Mouse (Mus musculus) forebrain, embryonic 11.5 days (tissue): ENCODE results near the gene Hist1h2be. TPM values are rescaled to one million over a fixed set of nuclear protein-coding genes. Genes with fewer than 3 reads are reported as not detected.
A peak's percentile ranks its signal among the peaks of the same experiment; 100 is the strongest.

Source experiments
- ATAC-seq: fragments of 200-750 bp; cut with Nextera tagmentation; replicated peaks from 2 replicates; pipeline ENCODE4 v1.8.0; 2017; ENCODE audit warnings: moderate TSS enrichment; ENCODE audit not compliant: low FRiP score
- DNase-seq: peaks from one replicate; pipeline ENCODE4 v3.0.0-alpha.2; 2017; ENCODE audit warnings: low spot score
- H3K27ac ChIP-seq: fragments of 300-500 bp; sonication (generic); 2 replicates; pipeline ENCODE4 v1.5.1; 2014; ENCODE audit warnings: low read depth, low read length
- H3K27me3 ChIP-seq: fragments of 300-500 bp; sonication (generic); 2 replicates; pipeline ENCODE4 v1.6.1; 2014; ENCODE audit warnings: mild to moderate bottlenecking, low read length, mixed read lengths; ENCODE audit not compliant: control insufficient read depth, insufficient read depth
- H3K36me3 ChIP-seq: fragments of 300-500 bp; sonication (generic); 2 replicates; pipeline ENCODE4 v1.6.1; 2014; ENCODE audit warnings: mild to moderate bottlenecking, low read length, moderate library complexity, mixed read lengths; ENCODE audit not compliant: control insufficient read depth, insufficient read depth
- H3K4me1 ChIP-seq: fragments of 300-500 bp; sonication (generic); replicated peaks from 2 replicates; pipeline ENCODE4 v1.6.1; 2014; ENCODE audit warnings: low read length, mixed read lengths; ENCODE audit not compliant: control insufficient read depth, insufficient read depth
- H3K4me2 ChIP-seq: fragments of 300-500 bp; sonication (generic); 2 replicates; pipeline ENCODE4 v1.6.1; 2014; ENCODE audit warnings: low read depth, mild to moderate bottlenecking, low read length, moderate library complexity, mixed read lengths; ENCODE audit not compliant: severe bottlenecking
- H3K4me3 ChIP-seq: fragments of 300-500 bp; sonication (generic); 2 replicates; pipeline ENCODE4 v1.5.1; 2014; ENCODE audit warnings: low read depth, low read length
- H3K9ac ChIP-seq: fragments of 300-500 bp; sonication (generic); 2 replicates; pipeline ENCODE4 v1.6.1; 2014; ENCODE audit warnings: low read length
- H3K9me3 ChIP-seq: fragments of 300-500 bp; sonication (generic); 2 replicates; pipeline ENCODE4 v1.6.1; 2016; ENCODE audit warnings: low read length, mixed read lengths; ENCODE audit not compliant: control insufficient read depth
- WGBS: fragments of 180-500 bp; shearing (Covaris S2); extraction: QIAGEN DNeasy Blood & Tissue Kit; methylation state at CpG from one replicate; pipeline ENCODE4 v1.1.7; 2014; 5-methylcytosine and 5-hydroxymethylcytosine counted together
- polyA plus RNA-seq: library from polyadenylated mRNA; unstranded; fragments of >200 nt; fragmentation: Nextera tagmentation; extraction: Ambion mirVana; gene quantifications from 2 replicates; pipeline ENCODE4 v1.2.1, GENCODE M21; 2014

Hist1h2be gene
- polyA plus RNA-seq, 1 experiment from 2014 or later, result 4.0 TPM

DNA sequence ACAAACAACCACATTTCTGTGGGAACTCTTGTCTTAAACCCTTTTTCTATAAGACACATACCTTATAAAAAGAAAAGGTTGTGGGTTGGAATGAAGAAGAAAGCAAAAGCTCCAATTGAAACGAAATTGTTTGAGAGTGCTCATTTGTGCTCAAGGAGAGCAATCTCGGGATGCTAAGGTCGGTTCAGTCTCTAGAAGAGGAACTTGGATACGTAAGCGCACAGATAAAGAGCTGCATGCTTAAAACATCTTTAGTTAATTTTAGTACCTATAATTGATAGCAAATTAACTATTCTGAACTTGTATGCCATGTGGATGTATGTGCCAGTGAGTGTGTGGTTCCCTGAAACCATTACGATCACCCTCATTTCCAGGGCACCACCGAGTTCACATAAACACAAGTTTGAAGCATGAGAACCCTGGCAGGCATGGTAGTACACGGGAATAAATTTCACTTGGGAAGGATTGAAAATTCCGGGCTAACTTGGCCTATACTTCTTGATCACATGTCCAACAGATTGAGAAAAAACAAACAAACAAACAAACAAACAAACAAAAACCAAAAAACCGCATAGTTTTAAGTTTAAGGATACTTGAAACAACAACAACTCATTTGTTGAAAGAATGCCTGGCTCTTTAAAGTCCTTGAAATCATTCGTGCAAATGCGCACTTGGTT lies 730 bp downstream of the Hist1h2be start:
- H3K9me3 ChIP-seq, result no peaks in the 10 kb centered on the region
- no peaks in the 10 kb centered on the region for H3K27me3 ChIP-seq
- peak overlapping the region; percentile 67 for H3K4me3 ChIP-seq
- H3K36me3 ChIP-seq, result no peaks in the 10 kb centered on the region
- peak overlapping the region; percentile 97 for H3K9ac ChIP-seq
- H3K4me1 ChIP-seq, result no peaks in the 10 kb centered on the region; the same call in 1 of the 2 replicates
- 55% methylated on average over 12 of the region's 12 CpGs for WGBS
- peak overlapping the region; percentile 84 for H3K4me2 ChIP-seq
- no peak for DNase-seq
- peak overlapping the region; percentile 100 for H3K27ac ChIP-seq
- no peak for ATAC-seq

DNA sequence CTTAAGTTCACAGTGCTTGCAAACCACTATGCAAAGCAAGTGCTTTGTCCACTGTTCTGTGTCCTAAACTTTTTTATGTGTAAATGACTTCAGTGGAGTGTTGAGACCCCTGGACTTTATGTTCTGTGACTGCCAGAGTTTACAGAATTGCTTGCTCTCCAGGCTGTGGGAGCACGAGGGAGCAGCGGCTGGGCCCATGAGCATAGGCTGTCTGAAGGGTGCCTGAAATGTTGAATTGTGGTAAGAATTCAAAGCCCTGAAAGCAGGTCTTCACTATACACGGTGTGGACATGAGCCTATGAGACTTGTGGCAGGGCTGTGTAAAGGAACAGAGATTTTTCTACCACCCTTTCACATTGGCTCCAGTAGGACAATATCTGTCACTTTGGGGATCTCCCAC lies 9.3 kb downstream of the Hist1h2be start:
- Histone ChIP-seq H3K9ac (no peak overlapping the region), H3K27me3 (no peaks in the 10 kb centered on the region), H3K4me3 (no peak overlapping the region), H3K9me3 (no peaks in the 10 kb centered on the region), H3K36me3 (no peaks in the 10 kb centered on the region), H3K4me1 (no peaks in the 10 kb centered on the region), H3K4me2 (no peak overlapping the region), H3K27ac (no peak overlapping the region)
- DNase-seq, result no peak
- WGBS, result 88% methylated on average over 3 of the region's 3 CpGs
- no peak for ATAC-seq

DNA sequence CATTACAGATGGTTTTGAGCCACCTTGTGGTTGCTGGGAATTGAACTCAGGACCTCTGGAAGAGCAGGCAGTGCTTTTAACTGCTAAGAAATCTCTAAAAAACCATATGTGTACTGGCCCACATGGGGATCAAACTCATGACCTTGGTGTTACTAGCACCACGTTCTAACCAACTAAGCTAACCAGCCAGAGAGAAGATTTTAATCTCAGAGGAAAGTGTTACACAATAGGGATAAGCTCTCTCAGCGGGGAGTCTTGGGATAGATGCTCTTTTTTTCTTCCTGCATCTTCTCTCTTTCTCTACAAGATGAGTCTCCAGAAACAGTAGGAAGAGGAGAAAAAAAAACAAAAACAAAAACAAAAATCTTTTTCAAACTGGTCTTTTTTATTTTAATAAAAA lies 10.5 kb downstream of the Hist1h2be start:
- no peak for DNase-seq
- Histone ChIP-seq H3K9ac (no peak overlapping the region), H3K27me3 (no peaks in the 10 kb centered on the region), H3K9me3 (no peaks in the 10 kb centered on the region), H3K27ac (no peak overlapping the region), H3K4me2 (no peak overlapping the region), H3K4me1 (no peaks in the 10 kb centered on the region), H3K4me3 (no peak overlapping the region), H3K36me3 (no peaks in the 10 kb centered on the region)
- ATAC-seq, result no peak
- 70% methylated on average over 2 of the region's 2 CpGs for WGBS

DNA sequence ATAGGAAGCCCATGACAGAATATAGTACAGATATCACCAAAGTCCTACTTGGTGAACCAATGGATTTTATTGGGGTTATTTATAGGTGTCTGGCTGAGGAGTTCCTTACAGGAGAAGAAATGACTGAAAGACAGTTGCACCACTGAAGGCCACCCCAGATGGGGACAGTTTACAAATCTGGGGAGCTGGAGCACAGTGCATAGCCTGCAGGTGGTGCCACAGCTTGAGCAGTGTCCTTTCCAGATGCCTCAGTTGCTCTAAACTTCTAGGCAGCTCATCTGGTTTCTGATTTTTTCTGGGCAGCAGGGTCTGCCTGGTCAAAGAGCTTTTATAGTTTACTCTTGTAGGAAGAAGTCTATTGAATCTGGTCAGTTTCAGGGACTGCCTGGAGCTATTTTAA lies 11.1 kb downstream of the Hist1h2be start:
- ATAC-seq (no peak), DNase-seq (no peak)
- Histone ChIP-seq H3K9me3 (no peaks in the 10 kb centered on the region), H3K27ac (no peak overlapping the region), H3K4me2 (no peak overlapping the region), H3K4me3 (no peak overlapping the region), H3K4me1 (no peaks in the 10 kb centered on the region), H3K36me3 (no peaks in the 10 kb centered on the region), H3K27me3 (no peaks in the 10 kb centered on the region), H3K9ac (no peak overlapping the region)

DNA sequence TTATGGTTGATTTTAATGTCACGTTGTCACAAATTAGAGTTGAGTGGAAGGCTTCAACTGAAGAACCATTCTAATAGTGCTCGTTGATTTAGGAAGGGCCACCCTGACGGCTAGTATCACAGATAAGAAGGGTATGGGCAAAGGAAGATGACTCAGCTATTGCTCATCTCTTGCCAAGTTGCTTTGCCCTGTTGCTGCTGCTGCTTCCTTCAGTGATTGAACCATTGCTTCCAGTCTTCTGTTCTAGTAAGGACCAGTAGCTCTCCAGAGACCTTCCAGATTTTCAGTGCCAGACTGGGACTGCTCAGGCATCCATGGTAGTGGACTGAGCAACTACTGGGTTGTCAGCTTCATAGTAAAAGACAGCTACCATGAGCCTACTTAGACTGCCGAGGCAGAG lies 11.7 kb downstream of the Hist1h2be start:
- DNase-seq, result no peak
- 85% methylated on average over 4 of the region's 4 CpGs for WGBS
- ATAC-seq, result no peak
- Histone ChIP-seq H3K27me3 (no peaks in the 10 kb centered on the region), H3K27ac (no peak overlapping the region), H3K36me3 (no peaks in the 10 kb centered on the region), H3K4me2 (no peak overlapping the region), H3K4me1 (no peaks in the 10 kb centered on the region), H3K4me3 (no peak overlapping the region), H3K9ac (no peak overlapping the region), H3K9me3 (no peaks in the 10 kb centered on the region)

DNA sequence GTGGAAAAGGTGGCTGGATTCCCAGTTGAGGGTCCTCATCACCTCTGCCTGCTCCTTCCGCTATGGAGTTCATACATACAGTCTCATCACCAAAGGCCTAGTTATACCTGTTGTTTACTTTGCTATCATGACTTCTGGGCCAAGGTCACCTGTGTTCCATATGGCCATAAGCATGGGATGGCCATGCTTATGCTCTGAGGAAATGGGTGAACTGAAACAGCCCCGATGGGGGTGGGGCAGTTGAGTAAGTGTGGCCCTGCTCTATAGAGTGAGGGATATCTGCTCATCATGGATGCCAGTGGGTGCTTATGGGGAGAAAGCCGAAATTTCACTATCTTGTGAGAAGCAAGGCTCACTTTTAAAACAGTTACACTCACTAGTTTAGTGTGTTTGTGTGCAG lies 15.9 kb downstream of the Hist1h2be start:
- no peak overlapping the region for H3K4me3 ChIP-seq
- no peak overlapping the region for H3K27ac ChIP-seq
- DNase-seq, result no peak
- H3K36me3 ChIP-seq, result no peaks in the 10 kb centered on the region
- no peak overlapping the region for H3K4me2 ChIP-seq
- no peak overlapping the region for H3K9ac ChIP-seq
- no peaks in the 10 kb centered on the region for H3K27me3 ChIP-seq
- WGBS, result 90% methylated on average over 3 of the region's 3 CpGs
- H3K9me3 ChIP-seq, result no peaks in the 10 kb centered on the region
- H3K4me1 ChIP-seq, result no peaks in the 10 kb centered on the region
- ATAC-seq, result no peak

DNA sequence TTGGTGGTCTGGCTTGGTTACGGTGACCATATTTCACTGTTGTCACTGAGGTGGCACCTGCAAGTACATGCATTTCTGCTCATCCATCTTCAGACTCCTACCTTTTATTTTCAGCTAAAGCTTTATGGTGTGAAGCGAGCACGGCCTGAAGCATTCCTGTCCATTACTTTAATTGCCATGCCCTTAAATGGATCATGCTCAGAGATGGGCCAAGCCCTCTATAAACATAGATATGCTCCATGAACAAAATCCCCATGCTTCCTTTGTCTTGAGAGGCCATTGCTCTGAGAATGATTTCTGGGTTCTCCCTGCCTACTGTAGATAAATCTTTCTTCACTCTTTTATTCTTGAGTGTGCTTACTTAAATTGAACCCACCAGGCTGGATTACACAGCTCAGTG lies 16.5 kb downstream of the Hist1h2be start:
- no peak for DNase-seq
- Histone ChIP-seq H3K27me3 (no peaks in the 10 kb centered on the region), H3K36me3 (no peaks in the 10 kb centered on the region), H3K4me2 (no peak overlapping the region), H3K4me1 (no peaks in the 10 kb centered on the region), H3K4me3 (no peak overlapping the region), H3K9me3 (no peaks in the 10 kb centered on the region), H3K27ac (no peak overlapping the region), H3K9ac (no peak overlapping the region)
- WGBS, result 88% methylated on average over 3 of the region's 3 CpGs
- ATAC-seq, result no peak

DNA sequence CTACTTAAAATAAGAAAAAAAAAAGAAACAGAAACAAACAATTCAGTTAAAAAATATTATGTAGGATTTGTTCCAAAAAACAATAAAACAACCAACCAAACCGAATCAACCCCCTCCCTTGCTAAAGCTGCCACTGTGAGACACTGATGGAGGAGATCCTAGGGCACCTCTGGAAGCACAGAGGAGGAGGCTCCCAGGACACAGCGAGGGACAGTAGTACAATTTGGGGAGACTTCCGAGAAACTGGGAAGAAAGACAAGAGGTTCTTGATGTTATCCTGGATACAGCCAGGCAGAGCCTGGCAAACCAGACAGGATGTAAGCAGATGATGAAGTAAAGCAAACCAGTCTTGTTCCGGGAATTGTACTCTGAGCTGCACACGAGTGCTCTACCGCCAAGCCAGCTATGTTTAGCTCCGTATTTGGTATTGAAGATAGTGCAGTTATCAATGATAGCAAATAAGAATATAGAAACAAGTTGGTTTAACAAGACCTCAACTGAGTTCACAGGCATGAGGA lies 17.7 kb downstream of the Hist1h2be start:
- no peak for DNase-seq
- H3K36me3 ChIP-seq, result no peaks in the 10 kb centered on the region
- no peak for ATAC-seq
- no peaks in the 10 kb centered on the region for H3K9me3 ChIP-seq
- WGBS, result 88% methylated on average over 7 of the region's 7 CpGs
- H3K4me2 ChIP-seq, result no peak overlapping the region
- no peak overlapping the region for H3K27ac ChIP-seq
- H3K4me3 ChIP-seq, result no peak overlapping the region
- no peaks in the 10 kb centered on the region for H3K27me3 ChIP-seq
- H3K9ac ChIP-seq, result no peak overlapping the region
- H3K4me1 ChIP-seq, result no peaks in the 10 kb centered on the region

DNA sequence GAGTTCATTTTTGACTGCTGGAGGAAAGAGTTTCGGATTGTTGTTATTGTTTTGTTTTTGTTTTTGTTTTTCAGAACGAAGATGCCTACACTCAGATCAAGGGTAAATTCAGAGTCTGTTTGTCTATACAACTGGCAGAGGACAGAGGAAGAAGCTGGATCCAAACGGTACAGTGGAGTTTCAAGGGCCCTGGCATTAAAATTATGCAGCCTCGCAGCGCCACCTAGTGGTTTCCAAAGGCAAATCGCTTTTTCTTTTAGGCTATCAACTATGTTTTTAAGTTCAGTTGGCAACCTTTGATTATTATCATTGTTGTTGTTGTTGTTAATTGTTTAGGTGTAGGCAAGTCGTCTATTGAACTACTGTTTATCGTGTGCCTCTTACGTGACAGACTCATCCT lies 23.0 kb downstream of the Hist1h2be start:
- Histone ChIP-seq H3K4me3 (no peak overlapping the region), H3K9ac (no peak overlapping the region), H3K9me3 (no peaks in the 10 kb centered on the region), H3K4me2 (no peak overlapping the region), H3K4me1 (no peaks in the 10 kb centered on the region), H3K27ac (no peak overlapping the region), H3K36me3 (no peaks in the 10 kb centered on the region), H3K27me3 (no peaks in the 10 kb centered on the region)
- 6% methylated on average over 9 of the region's 9 CpGs for WGBS
- DNase-seq (peak; percentile 88), ATAC-seq (0 out of 2 replicates have a peak, but pooled peaks have one; percentile 67)
